Mouse (Mus musculus) liver, embryonic 12.5 days (tissue): ENCODE measurements around the gene Hoxd8. TPM values are rescaled to one million over a fixed set of nuclear protein-coding genes. Genes with fewer than 3 reads are reported as not detected.

Source experiments
- ATAC-seq: fragments of 200-750 bp; cut with Nextera tagmentation; 2 replicates; pipeline ENCODE4 v1.8.0; 2017; ENCODE audit warnings: moderate number of reproducible peaks, mild to moderate bottlenecking, moderate library complexity
- H3K27ac ChIP-seq: fragments of 300-500 bp; sonication (generic); 2 replicates; pipeline ENCODE4 v1.5.1; 2016; ENCODE audit warnings: mild to moderate bottlenecking
- H3K27me3 ChIP-seq: fragments of 300-500 bp; sonication (generic); replicated peaks from 2 replicates; pipeline ENCODE4 v1.6.1; 2016; ENCODE audit warnings: mild to moderate bottlenecking, moderate library complexity
- H3K36me3 ChIP-seq: fragments of 300-500 bp; sonication (generic); 2 replicates; pipeline ENCODE4 v1.6.1; 2016; ENCODE audit warnings: mild to moderate bottlenecking, moderate library complexity
- H3K4me1 ChIP-seq: fragments of 300-500 bp; sonication (generic); 2 replicates; pipeline ENCODE4 v1.6.1; 2016
- H3K4me2 ChIP-seq: fragments of 300-500 bp; sonication (generic); 2 replicates; pipeline ENCODE4 v1.6.1; 2016; ENCODE audit warnings: mild to moderate bottlenecking, moderate library complexity
- H3K4me3 ChIP-seq: fragments of 300-500 bp; sonication (generic); 2 replicates; pipeline ENCODE4 v1.5.1; 2016; ENCODE audit warnings: mild to moderate bottlenecking, moderate library complexity
- H3K9ac ChIP-seq: fragments of 300-500 bp; sonication (generic); 2 replicates; pipeline ENCODE4 v1.6.1; 2016; ENCODE audit warnings: mild to moderate bottlenecking, moderate library complexity
- H3K9me3 ChIP-seq: fragments of 300-500 bp; sonication (generic); replicated peaks from 2 replicates; pipeline ENCODE4 v1.6.1; 2016; ENCODE audit warnings: mild to moderate bottlenecking, moderate library complexity
- WGBS: fragments of 180-500 bp; shearing (Covaris S2); methylation state at CpG from one replicate; pipeline ENCODE4 v1.1.7; 2016; ENCODE audit not compliant: insufficient replicate concordance; 5-methylcytosine and 5-hydroxymethylcytosine counted together
- polyA plus RNA-seq: library from polyadenylated mRNA; unstranded; fragments of >200 nt; fragmentation: Nextera tagmentation; extraction: Ambion mirVana; gene quantifications from 2 replicates; pipeline ENCODE4 v1.2.1, GENCODE M21; 2016

The Hoxd8 gene
- polyA plus RNA-seq, 1 experiment from 2014 or later: 0.11 TPM

DNA sequence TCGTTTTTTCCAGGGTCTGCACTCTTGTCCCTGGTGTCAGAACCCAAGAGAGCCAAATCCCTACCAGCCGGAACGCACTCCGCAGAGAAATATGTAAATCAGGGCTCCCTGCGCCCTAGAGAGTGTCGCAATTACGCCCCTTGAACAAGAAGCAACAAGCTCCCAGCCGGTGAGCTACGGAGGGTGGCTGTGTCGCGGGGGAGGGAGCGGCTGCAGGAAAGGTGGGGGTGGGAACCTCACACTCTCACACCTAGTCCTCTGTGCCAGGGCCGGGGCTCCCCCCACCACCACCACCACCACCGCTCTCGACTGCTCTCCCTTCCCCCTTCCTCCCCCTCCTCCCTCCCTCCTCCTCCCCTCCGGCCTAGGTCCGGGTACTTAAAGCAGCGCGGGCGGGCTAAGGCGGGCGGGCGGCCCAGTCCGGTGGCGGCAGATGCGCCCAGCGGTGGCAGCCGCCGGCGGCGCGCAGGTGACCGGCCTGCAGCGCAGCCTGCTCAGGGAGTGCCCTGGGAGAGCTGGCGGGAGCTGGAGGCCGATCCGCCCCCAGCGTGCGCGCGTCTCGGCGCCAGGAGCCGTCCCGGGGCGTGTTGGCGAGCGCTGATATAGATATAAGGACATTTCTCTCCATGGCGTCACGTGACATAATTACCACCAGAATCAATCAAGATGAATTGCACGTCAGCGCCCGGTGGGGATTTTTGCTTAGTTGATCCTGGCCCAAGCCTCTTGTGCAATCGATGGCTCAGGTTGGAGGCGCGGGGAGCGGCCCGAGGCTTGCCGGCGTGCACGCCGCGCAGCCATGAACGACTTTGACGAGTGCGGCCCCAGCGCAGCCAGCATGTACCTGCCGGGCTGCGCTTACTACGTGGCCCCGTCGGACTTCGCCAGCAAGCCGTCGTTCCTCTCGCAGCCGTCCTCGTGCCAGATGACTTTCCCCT lies 22.6 kb upstream of the Hoxd8 start:
- ATAC-seq: no peak
- H3K4me1 ChIP-seq: peaks cover 13% of the 10 kb centered on the region
- H3K27ac ChIP-seq: no peak overlapping the region
- no peaks in the 10 kb centered on the region for H3K9me3 ChIP-seq
- peak overlapping the region; percentile 24; the same call in 1 of the 2 replicates for H3K4me2 ChIP-seq
- no peak overlapping the region for H3K9ac ChIP-seq
- peaks cover 96% of the 10 kb centered on the region for H3K27me3 ChIP-seq
- H3K4me3 ChIP-seq: peak overlapping the region; percentile 19
- 2% methylated on average over 72 of the region's 78 CpGs for WGBS
- no peaks in the 10 kb centered on the region for H3K36me3 ChIP-seq

DNA sequence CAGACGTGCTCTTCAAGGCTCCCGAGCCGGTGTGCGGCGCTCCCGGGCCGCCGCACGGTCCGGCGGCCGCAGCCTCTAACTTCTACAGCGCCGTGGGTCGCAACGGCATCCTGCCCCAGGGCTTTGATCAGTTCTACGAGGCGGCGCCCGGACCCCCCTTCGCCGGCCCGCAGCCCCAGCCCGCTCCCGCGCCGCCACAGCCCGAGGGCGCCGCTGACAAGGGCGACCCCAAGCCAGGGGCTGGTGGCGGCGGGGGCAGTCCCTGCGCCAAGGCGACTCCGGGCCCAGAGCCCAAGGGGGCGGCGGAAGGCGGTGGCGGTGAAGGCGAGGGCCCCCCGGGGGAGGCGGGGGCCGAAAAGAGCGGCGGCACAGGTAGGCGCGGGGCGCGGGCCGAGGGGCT lies 21.6 kb upstream of the Hoxd8 start:
- Histone ChIP-seq H3K4me1 (peaks cover 13% of the 10 kb centered on the region), H3K9ac (no peak overlapping the region), H3K9me3 (no peaks in the 10 kb centered on the region), H3K27ac (no peak overlapping the region), H3K36me3 (no peaks in the 10 kb centered on the region), H3K27me3 (peaks cover 96% of the 10 kb centered on the region), H3K4me3 (0 out of 2 replicates have a peak overlapping the region, but pooled peaks have one; percentile 19), H3K4me2 (peak overlapping the region; percentile 18; the same call in 1 of the 2 replicates)
- whole genome bisulfite sequencing: 3% methylated on average over 40 of the region's 51 CpGs
- ATAC-seq: no peak

DNA sequence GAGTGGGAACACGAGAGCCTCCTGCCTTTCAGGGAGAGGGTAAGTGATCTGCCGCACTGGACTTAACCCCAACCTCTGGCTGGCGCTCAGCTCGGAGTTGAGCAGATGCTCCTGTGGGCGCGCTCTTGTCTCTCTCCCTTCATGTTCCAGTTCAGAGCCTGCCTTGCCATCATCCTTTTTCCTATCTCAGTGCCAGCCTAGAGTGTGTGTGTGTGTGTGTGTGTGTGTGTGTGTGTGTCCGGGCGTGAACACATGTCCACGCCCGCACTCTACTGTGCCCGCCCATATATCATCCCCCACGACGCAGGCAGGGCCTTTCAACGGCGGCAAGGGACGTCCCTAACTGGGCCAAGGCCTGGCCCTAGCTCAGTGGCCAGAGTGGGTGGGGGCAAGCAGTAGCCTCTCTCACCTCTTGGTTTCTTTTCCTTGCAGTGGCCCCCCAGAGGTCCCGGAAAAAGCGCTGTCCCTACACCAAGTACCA lies 20.9 kb upstream of the Hoxd8 start:
- WGBS: 4% methylated on average over 18 of the region's 18 CpGs
- ATAC-seq: no peak
- Histone ChIP-seq H3K9ac (no peak overlapping the region), H3K9me3 (no peaks in the 10 kb centered on the region), H3K27me3 (peaks cover 96% of the 10 kb centered on the region), H3K27ac (no peak overlapping the region), H3K4me3 (no peak overlapping the region), H3K36me3 (no peaks in the 10 kb centered on the region), H3K4me2 (no peak overlapping the region), H3K4me1 (peaks cover 13% of the 10 kb centered on the region)

DNA sequence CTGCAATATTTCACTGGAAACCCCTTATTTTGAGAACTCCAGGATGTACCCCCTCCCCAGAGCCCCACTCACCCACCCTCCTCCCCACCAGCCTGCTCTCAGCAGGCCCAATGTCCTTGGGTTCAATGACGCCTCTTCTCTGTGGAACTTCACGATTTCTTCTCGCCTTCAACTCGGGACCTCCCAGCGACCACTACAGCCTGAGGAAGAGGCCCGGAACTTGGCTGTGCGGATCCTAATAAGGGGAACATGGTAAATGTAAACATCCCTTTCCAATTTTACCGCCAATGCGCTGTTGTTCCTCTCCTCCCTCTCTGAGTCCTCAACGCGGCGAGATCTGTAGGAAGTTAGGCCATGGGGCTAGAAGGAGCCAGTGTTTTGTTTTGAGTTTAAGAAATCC lies 20.3 kb upstream of the Hoxd8 start:
- ATAC-seq: no peak
- H3K4me3 ChIP-seq: no peak overlapping the region
- H3K4me1 ChIP-seq: peaks cover 13% of the 10 kb centered on the region

DNA sequence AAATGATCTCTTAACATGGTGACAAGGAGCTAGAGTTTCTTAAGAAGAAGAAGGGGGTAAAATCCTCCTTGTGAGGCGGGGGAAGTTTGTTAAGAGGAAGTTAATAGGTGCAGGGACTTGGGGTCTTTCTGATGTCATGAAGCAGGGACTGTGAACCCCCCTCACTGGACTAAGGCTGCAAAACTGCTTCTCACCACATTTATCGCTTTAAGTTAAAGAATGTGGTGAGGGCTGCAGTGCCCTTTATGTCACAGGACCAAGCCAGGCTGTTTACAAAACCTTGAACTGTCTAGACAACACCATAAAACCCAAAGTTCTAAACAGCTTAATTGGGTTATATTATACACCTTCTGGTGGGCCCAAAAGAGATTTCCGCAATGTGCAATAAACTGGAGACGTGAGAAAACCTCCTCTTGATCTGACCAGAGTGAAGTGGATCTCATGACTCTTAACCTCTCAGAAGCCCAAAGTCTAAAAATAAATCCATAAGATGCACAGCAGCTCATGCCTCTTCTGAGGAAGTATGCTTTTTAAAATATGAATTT lies 19.3 kb upstream of the Hoxd8 start:
- H3K9me3 ChIP-seq: no peaks in the 10 kb centered on the region
- H3K4me2 ChIP-seq: no peak overlapping the region
- peaks cover 96% of the 10 kb centered on the region for H3K27me3 ChIP-seq
- no peak overlapping the region for H3K27ac ChIP-seq
- H3K4me1 ChIP-seq: peaks cover 13% of the 10 kb centered on the region
- 11% methylated on average over 4 of the region's 4 CpGs for WGBS
- no peaks in the 10 kb centered on the region for H3K36me3 ChIP-seq
- no peak overlapping the region for H3K9ac ChIP-seq
- no peak overlapping the region for H3K4me3 ChIP-seq
- ATAC-seq: no peak

More for the DNA sequence above, 20.3 kb upstream of the Hoxd8 start:
- peaks cover 96% of the 10 kb centered on the region for H3K27me3 ChIP-seq
- H3K9ac ChIP-seq: no peak overlapping the region
- WGBS: 1% methylated on average over 12 of the region's 12 CpGs
- H3K36me3 ChIP-seq: no peaks in the 10 kb centered on the region
- no peak overlapping the region for H3K4me2 ChIP-seq
- H3K27ac ChIP-seq: no peak overlapping the region
- H3K9me3 ChIP-seq: no peaks in the 10 kb centered on the region

DNA sequence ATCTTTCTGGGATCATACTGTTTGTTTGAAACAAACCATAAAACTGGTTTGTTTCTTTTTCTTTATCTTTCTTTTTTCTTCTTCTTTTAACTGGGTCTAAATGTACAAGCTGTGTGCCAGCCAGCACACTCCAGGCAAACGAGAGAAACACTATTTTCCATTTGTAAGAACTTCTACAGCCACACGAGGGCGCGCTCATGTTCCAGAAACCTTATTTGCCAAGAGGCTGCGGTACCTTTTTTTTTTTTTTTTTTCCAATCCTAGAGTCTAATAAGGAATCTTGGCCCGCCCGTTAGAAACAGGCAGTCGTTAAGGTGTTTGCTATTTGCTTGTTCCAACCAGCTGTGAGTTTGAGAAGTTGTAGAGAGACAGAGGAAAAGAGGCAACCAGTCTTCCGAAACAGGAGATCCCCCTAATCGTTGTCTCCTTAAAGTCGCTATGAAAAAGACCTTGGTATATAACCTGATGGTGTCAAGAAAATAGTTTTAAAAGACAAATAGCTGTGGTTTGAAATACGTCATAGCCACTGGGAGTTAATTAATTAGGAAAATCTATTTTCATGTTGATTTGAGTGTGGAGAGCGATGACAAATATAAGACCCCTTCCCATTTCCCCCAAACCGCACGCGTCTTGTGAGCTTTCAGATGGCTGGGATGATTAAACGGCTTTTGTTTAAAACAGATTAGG lies 18.0 kb upstream of the Hoxd8 start:
- no peak for ATAC-seq
- Histone ChIP-seq H3K4me1 (peaks cover 13% of the 10 kb centered on the region), H3K9me3 (no peaks in the 10 kb centered on the region), H3K27ac (no peak overlapping the region), H3K4me3 (no peak overlapping the region), H3K9ac (no peak overlapping the region), H3K36me3 (no peaks in the 10 kb centered on the region), H3K4me2 (no peak overlapping the region), H3K27me3 (peaks cover 94% of the 10 kb centered on the region)
- 7% methylated on average over 17 of the region's 17 CpGs for WGBS

DNA sequence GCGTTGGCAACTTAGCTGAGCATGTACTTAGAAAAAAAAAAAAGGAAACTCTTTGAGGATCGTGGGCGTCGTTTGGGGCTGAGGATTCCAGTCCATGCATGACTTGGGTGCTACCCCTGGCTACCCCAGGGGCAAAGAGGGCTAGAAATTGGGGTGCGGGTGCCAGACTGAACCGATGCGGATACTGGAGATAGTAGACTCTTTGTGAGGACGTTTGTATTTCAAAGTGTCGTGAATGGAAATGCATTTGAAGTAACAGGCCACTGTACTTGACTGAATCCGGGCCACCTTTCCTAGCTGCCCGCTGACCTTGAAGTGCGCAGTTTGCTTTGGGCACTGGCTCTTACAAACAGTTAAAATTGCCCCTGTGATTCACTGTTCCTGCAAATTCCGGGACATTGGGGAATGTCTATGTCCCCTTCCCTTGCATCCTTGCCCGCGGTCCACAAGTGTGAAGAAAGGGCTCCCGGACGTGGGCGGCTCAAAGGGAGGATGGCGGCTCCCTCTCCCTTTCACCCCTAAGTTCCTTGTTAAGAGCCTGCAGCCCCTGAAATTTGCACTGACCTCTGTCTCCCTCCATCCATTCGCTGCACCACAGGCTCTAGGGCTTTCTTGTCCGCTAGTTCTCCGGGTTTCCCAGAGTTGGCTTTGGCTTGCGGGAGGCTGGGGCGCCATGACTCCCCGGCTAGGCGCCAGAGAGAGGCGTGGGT lies 17.3 kb upstream of the Hoxd8 start:
- peaks cover 94% of the 10 kb centered on the region for H3K27me3 ChIP-seq
- H3K36me3 ChIP-seq: no peaks in the 10 kb centered on the region
- no peaks in the 10 kb centered on the region for H3K9me3 ChIP-seq
- H3K4me1 ChIP-seq: peaks cover 8% of the 10 kb centered on the region
- H3K27ac ChIP-seq: no peak overlapping the region
- 2% methylated on average over 27 of the region's 27 CpGs for WGBS
- H3K4me3 ChIP-seq: no peak overlapping the region
- H3K4me2 ChIP-seq: no peak overlapping the region
- no peak overlapping the region for H3K9ac ChIP-seq
- ATAC-seq: no peak

DNA sequence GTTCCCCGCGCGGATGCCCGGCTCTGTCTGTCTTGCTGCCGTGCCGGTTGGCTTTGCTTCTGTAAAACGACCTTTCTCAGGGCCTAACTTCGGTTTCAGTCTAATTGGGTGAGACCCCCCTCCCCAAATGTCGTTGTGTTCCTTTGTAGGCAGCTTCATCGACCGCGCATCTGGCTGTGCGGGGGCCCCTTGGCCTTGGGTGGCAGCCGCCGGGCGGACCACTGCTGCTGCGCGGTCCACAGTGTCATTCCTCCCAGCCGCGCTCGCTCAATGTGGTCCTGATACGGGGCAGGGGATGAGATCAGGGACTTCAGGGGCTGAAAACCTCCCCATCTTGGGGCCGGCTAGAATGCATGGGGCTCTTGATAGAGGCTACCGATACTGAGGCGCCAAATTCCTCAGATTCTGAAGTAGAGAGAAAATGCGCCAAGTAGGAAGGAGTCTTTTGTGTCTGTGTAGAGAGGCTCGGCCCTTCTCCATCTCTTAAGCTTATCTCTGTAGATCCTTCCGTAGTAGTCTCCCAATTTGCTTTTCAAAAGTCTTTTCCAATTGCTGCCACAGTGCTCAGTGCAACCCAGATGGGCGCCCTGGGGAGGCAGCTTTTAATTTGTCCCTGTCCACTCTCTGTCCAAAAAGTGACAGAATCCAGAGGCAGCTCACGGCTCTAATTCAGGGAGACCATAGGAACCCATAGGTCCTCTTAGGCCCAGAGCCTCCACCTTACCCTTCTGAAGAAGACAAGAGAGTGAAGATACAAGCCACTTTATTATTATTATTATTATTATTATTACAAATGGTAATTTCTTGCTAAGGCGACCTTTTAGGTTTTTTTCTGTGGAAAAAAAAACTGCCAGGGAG lies 16.5 kb upstream of the Hoxd8 start:
- WGBS: 2% methylated on average over 31 of the region's 31 CpGs
- Histone ChIP-seq H3K9ac (no peak overlapping the region), H3K4me1 (peaks cover under 1% of the 10 kb centered on the region; the same call in 1 of the 2 replicates), H3K4me2 (no peak overlapping the region), H3K9me3 (no peaks in the 10 kb centered on the region), H3K36me3 (no peaks in the 10 kb centered on the region), H3K4me3 (no peak overlapping the region), H3K27ac (no peak overlapping the region), H3K27me3 (peaks cover 94% of the 10 kb centered on the region)
- no peak for ATAC-seq

DNA sequence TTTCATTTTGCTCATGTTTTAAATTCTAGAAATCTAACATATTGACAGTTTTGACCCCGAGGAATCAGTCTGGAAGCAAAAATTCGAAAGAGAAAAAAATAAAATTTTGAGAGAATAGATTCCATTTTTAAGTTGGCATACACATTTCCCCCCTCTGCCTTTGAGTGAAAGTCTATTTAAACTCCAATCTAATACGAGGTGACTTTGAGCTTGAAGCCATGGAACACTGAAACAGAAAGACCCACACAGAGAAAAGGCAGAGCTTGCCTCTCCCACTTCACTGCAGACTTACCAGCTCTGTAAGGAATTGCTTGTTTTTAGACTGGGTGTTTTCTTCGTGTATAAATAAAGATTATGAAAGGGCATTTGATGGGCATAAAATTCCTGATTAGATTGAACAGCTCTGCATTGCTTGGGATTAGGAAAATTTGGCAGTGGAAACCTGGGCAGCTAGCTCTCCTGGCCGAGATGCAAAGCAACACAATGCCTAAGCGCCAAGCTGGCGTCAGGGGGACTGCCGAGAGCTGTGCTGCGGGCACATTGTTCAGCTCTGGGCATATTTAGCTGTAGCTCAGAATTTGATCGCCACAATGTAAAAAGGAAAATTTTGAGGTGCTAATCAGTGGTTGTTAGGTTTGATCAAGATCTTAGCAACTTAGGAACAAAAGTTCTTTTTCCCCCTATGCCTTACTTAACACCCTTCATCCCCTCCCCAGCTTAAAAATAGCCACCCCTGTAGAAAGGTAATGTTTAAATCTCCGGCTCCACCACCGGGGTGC lies 15.4 kb upstream of the Hoxd8 start:
- ATAC-seq: no peak
- H3K4me2 ChIP-seq: no peak overlapping the region
- WGBS: 5% methylated on average over 12 of the region's 12 CpGs
- H3K36me3 ChIP-seq: no peaks in the 10 kb centered on the region
- no peaks in the 10 kb centered on the region for H3K9me3 ChIP-seq
- no peaks in the 10 kb centered on the region for H3K4me1 ChIP-seq
- H3K9ac ChIP-seq: no peak overlapping the region
- peaks cover 94% of the 10 kb centered on the region for H3K27me3 ChIP-seq
- no peak overlapping the region for H3K27ac ChIP-seq
- H3K4me3 ChIP-seq: no peak overlapping the region

DNA sequence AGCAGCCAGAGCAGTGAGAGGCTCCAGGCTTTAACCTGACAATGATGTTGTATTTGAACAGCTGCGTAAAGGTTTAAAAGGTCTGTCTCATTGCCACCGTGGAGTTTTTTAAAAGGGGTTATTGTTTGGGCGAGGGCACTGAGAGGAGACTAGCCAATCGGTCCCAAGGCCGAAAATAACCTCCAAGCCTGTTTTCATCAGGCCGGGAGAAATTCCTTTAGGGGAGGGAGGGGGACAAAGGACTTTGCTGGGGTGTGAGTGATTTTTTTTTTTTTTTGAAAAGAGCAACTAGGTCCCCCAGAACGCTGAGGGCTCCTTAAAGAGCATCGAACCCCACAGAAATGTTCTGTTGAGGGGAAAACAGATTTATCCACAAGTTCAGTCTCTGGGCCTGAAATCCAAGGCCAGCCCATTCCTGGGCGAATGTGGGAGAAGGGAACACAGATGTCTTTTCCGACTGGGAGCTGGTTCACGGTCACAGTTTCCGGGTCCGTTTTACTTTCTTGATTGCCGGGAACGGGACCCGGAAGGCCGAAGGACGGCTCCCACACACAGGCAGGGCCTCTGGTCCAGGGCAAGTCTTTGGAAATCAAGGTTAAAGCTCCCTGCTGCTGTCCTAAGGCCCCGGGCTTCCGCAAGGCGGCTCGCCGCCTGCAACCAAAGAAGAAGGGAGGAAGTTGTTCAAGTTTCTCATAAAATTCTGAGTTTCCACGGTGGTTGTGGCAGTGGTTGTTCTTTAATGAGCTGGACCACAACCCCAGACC lies 14.7 kb upstream of the Hoxd8 start:
- Histone ChIP-seq H3K9me3 (no peaks in the 10 kb centered on the region), H3K4me1 (no peaks in the 10 kb centered on the region), H3K4me3 (no peak overlapping the region), H3K27ac (no peak overlapping the region), H3K4me2 (no peak overlapping the region), H3K27me3 (peaks cover 94% of the 10 kb centered on the region), H3K36me3 (no peaks in the 10 kb centered on the region), H3K9ac (no peak overlapping the region)
- WGBS: 2% methylated on average over 24 of the region's 24 CpGs
- no peak for ATAC-seq
